ENCODE assay signal across 27 mouse cellular contexts in genomic region chr10:9807596-9807995, GRCm38 (mm10).
"Had no signal": no experiment of that assay in that cellular context is flagged by ENCODE, and none has a peak within 500 bp of the region (broad histone marks: within the 10 kb centered on the region; RNA-seq: fewer than 3 reads in every experiment).

No protein-coding gene starts in this region.

- H3K27ac ChIP-seq: embryonic facial prominence, embryonic 10.5 days; embryonic facial prominence, embryonic 12.5 days; embryonic facial prominence, embryonic 13.5 days; embryonic facial prominence, embryonic 15.5 days; forebrain, embryonic 10.5 days; forebrain, embryonic 12.5 days; forebrain, embryonic 13.5 days; forebrain, embryonic 15.5 days; gastrocnemius, adult 2 months had no signal

- H3K4me3 ChIP-seq: embryonic facial prominence, embryonic 10.5 days; embryonic facial prominence, embryonic 12.5 days; embryonic facial prominence, embryonic 13.5 days; embryonic facial prominence, embryonic 15.5 days; erythroblast, embryonic 14.5 days; forebrain, embryonic 10.5 days; forebrain, embryonic 12.5 days; forebrain, embryonic 13.5 days; forebrain, embryonic 15.5 days; gastrocnemius, adult 2 months had no signal

- H3K4me2 ChIP-seq: embryonic facial prominence, embryonic 12.5 days; embryonic facial prominence, embryonic 13.5 days; embryonic facial prominence, embryonic 15.5 days; forebrain, embryonic 12.5 days; forebrain, embryonic 13.5 days; forebrain, embryonic 15.5 days had no signal

- ATAC-seq: forebrain, embryonic 13.5 days; forebrain, embryonic 14.5 days; forebrain, embryonic 15.5 days; forebrain, embryonic 16.5 days; forebrain, postnatal 0 days had no signal

- H3K27me3 ChIP-seq: embryonic facial prominence, embryonic 12.5 days; embryonic facial prominence, embryonic 13.5 days; embryonic facial prominence, embryonic 15.5 days; forebrain, embryonic 12.5 days; forebrain, embryonic 13.5 days; forebrain, embryonic 15.5 days had no signal

- H3K9me3 ChIP-seq: embryonic facial prominence, embryonic 10.5 days; embryonic facial prominence, embryonic 12.5 days; embryonic facial prominence, embryonic 13.5 days; embryonic facial prominence, embryonic 15.5 days; forebrain, embryonic 10.5 days; forebrain, embryonic 12.5 days; forebrain, embryonic 13.5 days; forebrain, embryonic 15.5 days had no signal

- H3K4me1 ChIP-seq: embryonic facial prominence, embryonic 10.5 days; embryonic facial prominence, embryonic 12.5 days; embryonic facial prominence, embryonic 13.5 days; embryonic facial prominence, embryonic 15.5 days; forebrain, embryonic 15.5 days had no signal

- DNase-seq: cerebellum, adult 2 months; cerebellum, adult 8-10 months; cerebellum, adult 9-10 months; cerebellum, adult 9-11 months; cerebellum, postnatal 10 days; cerebellum, postnatal 14 days; cerebellum, postnatal 25 days; cerebellum, postnatal 36 days; embryo, embryonic 11 days; forebrain, postnatal 0 days; gastrocnemius, adult 2 months; gastrocnemius, postnatal 10 days; gastrocnemius, postnatal 14 days; gastrocnemius, postnatal 25 days; gastrocnemius, postnatal 36 days; heart, adult 18-20 months had no signal

- H3K9ac ChIP-seq: embryonic facial prominence, embryonic 12.5 days; embryonic facial prominence, embryonic 13.5 days; embryonic facial prominence, embryonic 15.5 days; forebrain, embryonic 12.5 days; forebrain, embryonic 13.5 days; forebrain, embryonic 15.5 days; forebrain, postnatal 0 days had no signal

- H3K36me3 ChIP-seq: embryonic facial prominence, embryonic 10.5 days; embryonic facial prominence, embryonic 12.5 days; forebrain, embryonic 15.5 days had no signal
